Mouse (Mus musculus) heart, embryonic 11.5 days (tissue): ENCODE data around the gene Hyal1. TPM values are rescaled to one million over a fixed set of nuclear protein-coding genes. Genes with fewer than 3 reads are reported as not detected.

Experiments used
- ATAC-seq: fragments of 200-750 bp; cut with Nextera tagmentation; replicated peaks from 2 replicates; pipeline ENCODE4 v1.8.0; 2017; ENCODE audit warnings: moderate library complexity; ENCODE audit not compliant: insufficient number of reproducible peaks, low FRiP score, low TSS enrichment
- H3K27ac ChIP-seq: fragments of 300-500 bp; sonication (generic); 2 replicates; pipeline ENCODE4 v1.5.1; 2014; ENCODE audit warnings: mild to moderate bottlenecking, low read depth, low read length
- H3K27me3 ChIP-seq: fragments of 300-500 bp; sonication (generic); 2 replicates; pipeline ENCODE4 v1.6.1; 2014; ENCODE audit warnings: mild to moderate bottlenecking, low read length, mixed read lengths; ENCODE audit not compliant: control insufficient read depth, insufficient read depth
- H3K36me3 ChIP-seq: fragments of 300-500 bp; sonication (generic); 2 replicates; pipeline ENCODE4 v1.6.1; 2014; ENCODE audit warnings: mild to moderate bottlenecking, low read length, moderate library complexity, mixed read lengths; ENCODE audit not compliant: control insufficient read depth, insufficient read depth
- H3K4me1 ChIP-seq: fragments of 300-500 bp; sonication (generic); 2 replicates; pipeline ENCODE4 v1.6.1; 2014; ENCODE audit warnings: low read length; ENCODE audit not compliant: control insufficient read depth, insufficient read depth
- H3K4me2 ChIP-seq: fragments of 300-500 bp; sonication (generic); 2 replicates; pipeline ENCODE4 v1.6.1; 2014; ENCODE audit warnings: mild to moderate bottlenecking, moderate library complexity
- H3K4me3 ChIP-seq: fragments of 300-500 bp; sonication (generic); 2 replicates; pipeline ENCODE4 v1.5.1; 2014; ENCODE audit warnings: low read depth, low read length
- H3K9ac ChIP-seq: fragments of 300-500 bp; sonication (generic); 2 replicates; pipeline ENCODE4 v1.6.1; 2014; ENCODE audit warnings: mild to moderate bottlenecking, low read depth, low read length, moderate library complexity
- H3K9me3 ChIP-seq: fragments of 300-500 bp; sonication (generic); replicated peaks from 2 replicates; pipeline ENCODE4 v1.6.1; 2016; ENCODE audit warnings: low read length; ENCODE audit not compliant: control insufficient read depth
- WGBS: fragments of 180-500 bp; shearing (Covaris S2); extraction: QIAGEN DNeasy Blood & Tissue Kit; methylation state at CpG from one replicate; pipeline ENCODE4 v1.1.7; 2014; ENCODE audit not compliant: insufficient replicate concordance; 5-methylcytosine and 5-hydroxymethylcytosine counted together
- polyA plus RNA-seq: library from polyadenylated mRNA; unstranded; fragments of >200 nt; fragmentation: Nextera tagmentation; extraction: Ambion mirVana; gene quantifications from 2 replicates; pipeline ENCODE4 v1.2.1, GENCODE M21; 2014

Gene Hyal1
- polyA plus RNA-seq, 1 experiment from 2014 or later, result 3.5 TPM

- Histone ChIP-seq H3K27ac (peak overlapping the region; percentile 86), H3K4me3 (peak overlapping the region; percentile 3; the same call in 1 of the 2 replicates), H3K9me3 (no peaks in the 10 kb centered on the region), H3K4me2 (peak overlapping the region; percentile 93), H3K4me1 (peaks cover 44% of the 10 kb centered on the region), H3K36me3 (peaks cover 16% of the 10 kb centered on the region), H3K9ac (no peak overlapping the region), H3K27me3 (no peaks in the 10 kb centered on the region)
- no peak for ATAC-seq
- WGBS, result 62% methylated on average over 3 of the region's 3 CpGs
Measured at GRCm38 (mm10) chr9:107566855-107567254, 9.9 kb upstream of the Hyal1 start.

GRCm38 (mm10) chr9:107567702-107568319, 8.9 kb upstream of the Hyal1 start, which contains the start of gene Hyal2:
Gene Hyal2 (plus strand): TSS chr9:107567945.
- Histone ChIP-seq H3K27me3 (no peaks in the 10 kb centered on the region), H3K9ac (peak within 1 kb of the TSS; percentile 92), H3K4me3 (peak within 1 kb of the TSS; percentile 85), H3K27ac (peak within 1 kb of the TSS; percentile 86), H3K36me3 (peaks cover 16% of the 10 kb centered on the region), H3K4me2 (peak within 1 kb of the TSS; percentile 93), H3K9me3 (no peaks in the 10 kb centered on the region), H3K4me1 (peaks cover 46% of the 10 kb centered on the region)
- ATAC-seq, result no peak
- WGBS, result 9% methylated on average over 18 of the region's 18 CpGs

- Histone ChIP-seq H3K9ac (peak overlapping the region; percentile 92), H3K9me3 (no peaks in the 10 kb centered on the region), H3K4me2 (peak overlapping the region; percentile 93), H3K4me3 (peak overlapping the region; percentile 85), H3K27ac (peak overlapping the region; percentile 86), H3K27me3 (no peaks in the 10 kb centered on the region), H3K36me3 (peaks cover 22% of the 10 kb centered on the region), H3K4me1 (peaks cover 46% of the 10 kb centered on the region)
- ATAC-seq, result peak; percentile 68
- under 1% methylated on average over 41 of the region's 41 CpGs for WGBS
Measured at GRCm38 (mm10) chr9:107568331-107569261, 8.1 kb upstream of the Hyal1 start.

GRCm38 (mm10) chr9:107569270-107569669, 7.5 kb upstream of the Hyal1 start:
- H3K9me3 ChIP-seq, result no peaks in the 10 kb centered on the region
- under 1% methylated on average over 22 of the region's 23 CpGs for WGBS
- no peaks in the 10 kb centered on the region for H3K27me3 ChIP-seq
- ATAC-seq, result peak; percentile 16
- peak overlapping the region; percentile 85 for H3K4me3 ChIP-seq
- H3K27ac ChIP-seq, result peak overlapping the region; percentile 86
- H3K4me1 ChIP-seq, result peaks cover 39% of the 10 kb centered on the region
- H3K36me3 ChIP-seq, result peaks cover 22% of the 10 kb centered on the region
- H3K9ac ChIP-seq, result peak overlapping the region; percentile 92
- H3K4me2 ChIP-seq, result peak overlapping the region; percentile 93

- no peak for ATAC-seq
- Histone ChIP-seq H3K4me2 (peak overlapping the region; percentile 93), H3K4me1 (peaks cover 38% of the 10 kb centered on the region), H3K36me3 (peaks cover 20% of the 10 kb centered on the region), H3K27ac (peak overlapping the region; percentile 86), H3K27me3 (no peaks in the 10 kb centered on the region), H3K4me3 (peak overlapping the region; percentile 85), H3K9ac (peak overlapping the region; percentile 92), H3K9me3 (no peaks in the 10 kb centered on the region)
- WGBS, result 53% methylated on average over 13 of the region's 13 CpGs
Measured at GRCm38 (mm10) chr9:107570016-107570415, 6.7 kb upstream of the Hyal1 start.

GRCm38 (mm10) chr9:107570845-107571244, 5.9 kb upstream of the Hyal1 start:
- H3K9me3 ChIP-seq, result no peaks in the 10 kb centered on the region
- peaks cover 20% of the 10 kb centered on the region for H3K36me3 ChIP-seq
- H3K9ac ChIP-seq, result peak overlapping the region; percentile 92
- ATAC-seq, result no peak
- H3K27ac ChIP-seq, result no peak overlapping the region
- peaks cover 38% of the 10 kb centered on the region for H3K4me1 ChIP-seq
- H3K4me3 ChIP-seq, result peak overlapping the region; percentile 85
- no peaks in the 10 kb centered on the region for H3K27me3 ChIP-seq
- peak overlapping the region; percentile 93 for H3K4me2 ChIP-seq
- WGBS, result 60% methylated on average over 21 of the region's 21 CpGs

GRCm38 (mm10) chr9:107571534-107572326, 5.0 kb upstream of the Hyal1 start:
- ATAC-seq, result no peak
- WGBS, result 86% methylated on average over 22 of the region's 22 CpGs
- peak overlapping the region; percentile 40; the same call in 1 of the 2 replicates for H3K9ac ChIP-seq
- H3K4me1 ChIP-seq, result peaks cover 38% of the 10 kb centered on the region
- peaks cover 20% of the 10 kb centered on the region for H3K36me3 ChIP-seq
- no peak overlapping the region for H3K27ac ChIP-seq
- no peaks in the 10 kb centered on the region for H3K9me3 ChIP-seq
- H3K4me3 ChIP-seq, result peak overlapping the region; percentile 85
- no peaks in the 10 kb centered on the region for H3K27me3 ChIP-seq
- H3K4me2 ChIP-seq, result peak overlapping the region; percentile 93

GRCm38 (mm10) chr9:107572327-107572662, 4.4 kb upstream of the Hyal1 start:
- 91% methylated on average over 2 of the region's 2 CpGs for WGBS
- Histone ChIP-seq H3K9me3 (no peaks in the 10 kb centered on the region), H3K27ac (no peak overlapping the region), H3K4me2 (no peak overlapping the region), H3K27me3 (no peaks in the 10 kb centered on the region), H3K4me1 (peaks cover 43% of the 10 kb centered on the region), H3K4me3 (no peak overlapping the region), H3K9ac (no peak overlapping the region), H3K36me3 (peaks cover 20% of the 10 kb centered on the region)
- no peak for ATAC-seq
